Mouse (Mus musculus) cerebellum, postnatal 14 days (tissue): ENCODE data around the gene Nmur1.

Experiments used
- DNase-seq, 2 experiments: peaks; one replicate each; pipeline ENCODE4 v3.0.0; 2021; ENCODE audit warnings: mixed read lengths in 2 of 2

Nmur1 gene

DNA sequence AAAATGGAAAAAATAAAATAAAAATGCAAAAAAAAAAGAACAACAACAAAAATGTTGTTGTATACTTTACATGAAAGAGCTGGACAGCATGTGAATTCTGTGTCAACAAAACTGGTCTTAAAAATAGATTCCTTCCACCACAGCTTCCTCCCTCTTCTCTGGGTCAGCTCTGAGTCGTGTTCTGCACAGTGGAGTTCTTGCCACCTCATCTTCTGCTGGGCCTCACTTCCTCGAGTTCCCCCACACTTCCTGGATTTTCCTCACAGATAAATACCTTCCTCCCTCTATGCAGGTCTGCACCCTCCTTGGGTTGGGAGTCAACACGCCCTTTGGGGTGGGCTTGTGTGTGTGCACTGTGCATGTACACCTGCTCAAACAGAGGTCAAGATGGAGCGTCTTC, 19.7 kb downstream of the Nmur1 start:
- DNase-seq, result no peak

DNA sequence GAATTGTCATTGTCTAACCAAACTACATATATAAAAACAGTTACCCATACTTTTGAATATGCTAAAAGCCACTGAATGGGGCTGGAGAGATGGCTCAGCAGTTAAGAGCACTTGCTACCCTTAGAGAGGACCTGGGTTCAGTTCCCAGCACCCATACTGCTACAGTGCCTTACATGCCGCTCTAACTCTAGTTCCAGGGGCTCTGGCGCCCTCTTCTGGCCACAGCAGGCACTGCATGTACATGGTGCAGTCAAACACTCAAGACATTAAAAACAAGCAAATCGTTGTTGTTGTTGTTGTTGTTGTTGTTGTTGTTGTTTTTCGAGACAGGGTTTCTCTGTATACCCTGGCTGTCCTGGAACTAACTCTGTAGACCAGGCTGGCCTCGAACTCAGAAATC, 21.2 kb downstream of the Nmur1 start:
- DNase-seq, result peak in 1 of 2 experiments; percentile 40

DNA sequence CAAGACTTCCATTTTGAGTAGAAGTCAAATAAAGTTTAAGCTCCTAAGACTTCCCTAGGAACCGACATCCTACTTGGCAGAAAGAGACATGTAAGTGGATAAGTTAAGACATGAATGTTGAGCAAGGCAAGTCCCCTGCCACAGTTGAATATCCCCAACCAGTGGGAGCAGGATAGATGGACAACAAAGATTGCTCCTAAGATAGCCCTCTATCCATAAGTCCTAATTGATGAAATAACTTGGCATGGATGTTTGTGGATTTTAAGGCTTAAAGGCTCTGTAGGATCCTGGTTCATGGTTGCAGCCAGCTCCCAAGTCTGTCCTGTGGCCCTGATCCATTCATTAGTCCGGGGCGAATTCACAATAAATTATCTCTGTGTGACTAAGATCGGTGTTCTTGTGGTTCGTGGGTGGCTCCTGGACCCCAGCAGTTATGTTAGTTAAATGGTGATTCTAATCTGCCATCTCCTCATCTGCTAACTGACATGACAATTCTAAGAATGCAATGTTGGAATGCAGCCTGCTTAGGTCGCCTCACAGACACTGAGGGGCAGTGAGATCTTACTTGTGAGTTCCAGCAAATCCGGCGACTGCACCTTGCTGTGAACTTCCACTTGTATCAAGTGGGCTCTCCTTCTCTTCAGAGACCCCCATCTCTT, 25.8 kb downstream of the Nmur1 start:
- DNase-seq, result no peak

DNA sequence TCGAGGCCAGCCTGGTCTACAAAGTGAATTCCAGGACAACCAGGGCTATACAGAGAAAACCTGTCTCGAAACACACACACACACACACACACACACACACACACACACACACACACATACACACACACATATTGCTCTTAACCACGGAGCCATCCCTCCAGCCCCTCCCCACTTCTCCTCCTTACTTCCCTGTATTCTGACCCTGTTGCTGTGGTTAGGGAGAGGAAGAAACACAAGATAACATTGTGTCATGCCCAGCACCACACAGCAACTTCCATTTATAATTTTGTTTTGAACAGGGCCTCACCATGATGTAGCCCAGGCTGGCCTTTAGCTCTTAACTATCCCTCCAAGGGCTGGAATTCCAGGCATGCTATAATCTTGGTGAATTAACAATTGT, 26.7 kb downstream of the Nmur1 start:
- no peak for DNase-seq

DNA sequence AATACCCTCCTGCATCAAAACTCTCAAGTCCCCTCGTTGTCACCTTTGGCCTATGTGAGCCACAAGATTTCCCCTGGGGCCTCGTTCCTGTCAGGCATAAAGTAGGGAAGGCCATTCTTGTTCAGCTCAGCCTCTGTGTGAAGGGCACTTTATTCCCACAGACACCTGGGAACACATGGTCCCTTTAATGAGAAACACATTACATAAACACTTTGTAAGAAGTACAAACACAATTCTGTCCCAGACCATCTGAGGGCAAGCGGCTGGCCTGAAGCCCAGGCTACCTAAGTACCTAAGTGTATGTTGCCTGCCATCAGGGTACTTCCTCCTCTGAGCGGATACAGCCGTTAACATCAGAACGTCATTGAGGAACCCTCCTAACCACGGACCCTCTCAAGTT, 27.8 kb downstream of the Nmur1 start:
- no peak for DNase-seq

DNA sequence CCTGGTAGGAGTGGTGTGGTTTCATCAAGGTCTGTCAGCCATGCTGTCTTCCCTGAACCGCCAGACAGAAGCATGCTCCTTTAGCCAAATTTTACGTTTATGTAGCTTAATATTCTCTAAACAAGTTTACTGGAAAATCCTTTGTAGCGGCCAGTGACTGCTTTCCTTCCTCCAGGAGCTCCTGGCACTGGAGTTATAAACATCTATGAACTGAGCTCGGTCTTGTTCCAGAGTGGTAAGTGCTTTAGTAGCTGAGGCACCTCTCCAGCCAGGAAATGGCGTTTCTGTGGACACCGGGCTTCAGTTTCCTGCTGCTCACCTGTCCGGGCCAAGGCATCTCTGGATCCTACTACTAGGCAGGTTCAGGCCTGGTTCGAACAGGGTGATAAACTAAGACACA, 28.4 kb downstream of the Nmur1 start:
- DNase-seq, result no peak

DNA sequence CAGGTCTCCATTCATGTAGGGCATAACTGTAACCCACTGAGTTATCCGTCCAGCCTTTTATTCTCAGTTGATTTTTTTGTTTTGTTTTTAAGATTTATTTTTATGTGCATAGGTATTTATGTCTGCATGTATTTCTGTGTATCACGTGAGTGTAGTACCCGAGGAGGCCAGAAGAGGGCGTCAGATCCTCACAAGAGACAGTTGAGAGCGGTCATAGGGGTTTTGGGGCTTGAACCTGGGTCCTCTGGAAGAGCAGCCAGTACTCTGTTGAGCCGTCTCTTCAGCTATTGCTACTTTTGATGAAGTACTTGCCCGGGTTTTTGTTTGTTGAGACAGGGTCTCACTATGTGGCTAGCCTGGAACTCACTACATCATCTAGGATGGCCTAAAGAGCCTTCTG, 30.1 kb downstream of the Nmur1 start:
- DNase-seq, result peak in 1 of 2 experiments; percentile 40

DNA sequence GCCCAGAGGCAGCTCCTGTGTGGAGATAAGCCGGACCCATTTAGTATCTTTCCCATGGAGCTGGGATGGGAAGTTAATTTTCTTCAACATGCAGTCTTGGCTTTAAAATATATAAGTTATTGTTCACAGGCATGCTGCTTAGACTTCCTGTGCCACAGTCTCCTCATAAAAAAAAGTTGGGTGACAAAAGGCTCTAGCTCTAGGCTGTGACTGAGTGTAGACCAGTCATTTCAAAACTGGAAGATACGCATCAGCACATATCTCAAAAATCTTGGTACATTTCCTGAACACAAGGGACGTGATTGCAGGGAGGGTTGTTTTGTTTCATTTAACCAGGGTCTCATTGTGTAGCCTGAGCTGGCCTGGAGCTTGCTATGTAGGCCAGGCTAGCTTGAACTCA, 31.8 kb downstream of the Nmur1 start:
- no peak for DNase-seq

DNA sequence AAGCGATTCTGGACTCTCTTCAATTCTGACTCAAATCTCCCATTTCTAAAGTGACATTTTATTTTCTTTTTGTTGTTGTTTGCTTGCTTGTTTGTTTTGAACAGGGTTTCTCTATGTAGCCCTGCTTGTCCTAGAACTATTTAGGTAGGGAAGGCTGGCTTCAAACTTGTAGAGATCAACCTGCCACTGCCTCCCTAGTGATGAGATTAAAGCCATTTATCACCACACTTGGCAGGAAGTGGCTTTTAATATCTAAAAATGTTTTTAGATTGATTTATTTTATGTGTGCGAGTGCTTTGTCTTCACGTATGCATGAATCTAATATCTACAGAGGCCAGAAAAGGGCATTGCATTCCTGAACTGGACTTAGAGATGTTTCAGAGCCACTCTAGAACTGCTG, 32.8 kb downstream of the Nmur1 start:
- no peak for DNase-seq

DNA sequence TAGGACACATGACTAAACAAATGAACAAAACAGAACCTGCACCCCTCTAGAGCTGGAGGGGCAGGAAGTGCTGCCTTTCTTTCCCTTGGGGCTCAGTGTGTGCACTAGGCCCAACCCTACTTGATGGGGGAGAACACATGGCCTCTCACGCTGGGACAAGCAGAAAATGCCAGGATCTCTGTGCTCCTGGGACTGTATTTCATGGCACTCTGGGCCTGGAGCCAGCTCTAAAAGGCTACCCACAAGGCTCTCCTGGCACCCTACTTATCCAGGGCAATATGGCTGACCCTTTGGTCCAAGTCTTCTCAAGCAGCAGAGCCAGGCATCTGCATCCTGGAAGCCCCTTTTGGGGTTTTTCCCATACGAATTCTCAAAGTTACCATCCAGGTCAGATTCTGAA, 34.6 kb downstream of the Nmur1 start:
- peak; percentile 60 to 62 for DNase-seq

DNA sequence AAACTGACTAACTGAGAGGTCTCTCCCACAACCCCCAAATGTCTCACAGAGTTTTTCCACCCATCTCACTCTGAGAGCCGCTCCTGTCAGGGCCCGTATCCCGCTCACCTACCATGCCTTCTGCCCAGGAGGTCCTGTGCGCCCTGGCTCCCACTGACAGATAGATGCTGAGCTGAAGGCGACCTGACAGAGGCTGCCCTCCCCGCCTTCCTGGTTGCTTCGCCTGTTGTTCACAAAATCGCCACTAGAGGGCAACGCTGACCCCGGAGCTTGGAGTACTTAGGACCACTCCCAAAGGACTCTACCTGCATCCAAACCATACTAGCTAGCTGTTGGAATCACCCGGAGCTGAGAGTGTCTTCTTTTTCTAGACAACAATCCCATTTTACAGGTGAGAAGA, 36.8 kb downstream of the Nmur1 start:
- peak; percentile 85 to 90 for DNase-seq

DNA sequence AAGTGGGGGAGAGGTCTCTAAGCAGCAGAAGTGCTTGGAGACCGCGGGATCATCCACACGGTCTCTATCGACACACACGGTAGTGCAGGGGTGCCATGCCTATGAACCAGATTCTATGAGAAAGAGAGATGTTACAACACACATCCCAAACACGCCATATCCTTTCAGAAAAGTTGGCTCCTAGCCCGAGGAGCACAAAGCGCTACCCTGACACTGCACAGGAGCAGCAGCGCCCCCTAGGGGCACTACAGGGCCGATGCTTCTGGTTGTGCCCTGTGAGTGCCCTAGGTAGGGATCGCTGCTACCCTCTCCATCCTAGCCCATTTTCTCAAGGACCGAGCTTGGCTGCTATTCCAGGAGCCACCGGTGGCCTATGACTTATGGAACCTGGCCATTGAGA, 45.0 kb downstream of the Nmur1 start:
- peak; percentile 38 to 64 for DNase-seq

DNA sequence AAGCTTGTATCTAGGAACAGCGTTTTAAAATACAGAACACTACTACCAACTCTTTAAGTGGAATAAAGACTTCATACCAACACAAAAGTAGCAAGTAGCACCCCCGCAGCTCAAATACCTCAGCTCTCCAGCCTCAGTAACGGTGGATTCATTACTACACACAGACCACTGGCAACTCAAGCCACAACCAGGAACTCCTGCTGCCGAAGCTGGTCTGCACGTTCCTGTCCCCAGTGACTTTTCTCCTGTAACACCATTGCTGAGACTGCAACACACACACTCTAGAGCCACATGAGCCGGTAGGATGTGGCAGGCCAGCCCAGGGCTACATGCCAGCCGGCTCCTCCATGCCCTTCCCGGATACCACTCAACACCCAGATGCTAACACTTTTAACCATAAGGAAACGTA, 46.9 kb downstream of the Nmur1 start:
- no peak for DNase-seq

DNA sequence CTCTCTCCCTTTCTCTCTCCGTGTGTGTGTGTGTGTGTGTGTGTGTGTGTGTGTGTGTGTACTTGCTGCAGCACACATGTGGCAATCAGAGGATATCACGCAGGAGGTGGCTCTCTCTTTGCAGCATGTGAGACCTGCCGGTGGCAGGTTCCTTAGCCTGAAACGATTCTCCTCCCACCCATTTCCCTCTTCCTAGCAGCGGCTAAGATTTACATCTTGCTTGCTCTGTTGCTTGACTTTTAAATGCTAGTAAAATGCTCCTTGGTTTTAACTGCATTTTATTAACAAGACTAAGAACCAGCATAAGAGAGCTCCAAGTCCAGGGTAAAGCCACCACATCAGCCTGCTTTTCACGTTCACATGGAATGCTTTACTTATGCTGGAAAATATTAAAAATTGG, 47.4 kb downstream of the Nmur1 start:
- DNase-seq, result no peak

DNA sequence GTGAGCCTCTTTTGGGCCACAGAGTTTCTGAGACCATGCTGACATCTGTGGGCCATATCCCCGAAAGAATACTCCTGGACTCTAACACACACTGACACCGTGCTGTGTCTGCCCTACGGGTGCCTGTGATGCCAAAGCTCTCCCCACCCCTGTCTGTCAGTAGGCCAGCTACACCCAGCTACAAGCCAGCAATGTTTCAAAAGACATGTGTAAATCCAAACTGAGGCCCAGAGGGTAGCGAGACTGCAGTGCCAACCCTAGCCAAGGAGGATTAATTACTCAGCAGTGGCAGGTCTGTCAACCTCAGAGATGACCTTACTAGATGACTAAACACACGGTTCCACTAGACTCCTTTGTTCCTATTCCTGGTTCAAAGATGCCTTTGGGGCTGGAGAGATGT, 49.7 kb downstream of the Nmur1 start:
- DNase-seq, result no peak

DNA sequence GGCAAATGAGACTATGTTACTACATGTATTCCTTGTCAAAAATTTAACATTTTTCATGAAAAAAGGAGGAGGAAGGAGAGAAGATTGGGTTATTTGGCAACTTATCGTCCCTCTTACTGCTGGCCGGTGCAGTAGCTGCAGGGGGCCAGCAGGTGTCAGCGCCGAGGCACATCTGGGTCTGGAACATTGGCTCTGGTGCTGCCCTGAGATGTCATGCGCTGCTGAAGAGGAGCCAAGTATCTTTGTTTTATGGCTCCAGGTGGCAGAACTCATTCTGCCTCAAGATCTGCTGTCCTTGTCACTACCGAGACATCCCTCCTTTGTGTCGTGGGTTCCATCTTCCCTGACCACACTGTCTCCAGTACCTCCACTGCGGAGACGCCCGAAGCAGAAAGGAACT, 54.0 kb downstream of the Nmur1 start:
- DNase-seq, result peak in 1 of 2 experiments; percentile 45

DNA sequence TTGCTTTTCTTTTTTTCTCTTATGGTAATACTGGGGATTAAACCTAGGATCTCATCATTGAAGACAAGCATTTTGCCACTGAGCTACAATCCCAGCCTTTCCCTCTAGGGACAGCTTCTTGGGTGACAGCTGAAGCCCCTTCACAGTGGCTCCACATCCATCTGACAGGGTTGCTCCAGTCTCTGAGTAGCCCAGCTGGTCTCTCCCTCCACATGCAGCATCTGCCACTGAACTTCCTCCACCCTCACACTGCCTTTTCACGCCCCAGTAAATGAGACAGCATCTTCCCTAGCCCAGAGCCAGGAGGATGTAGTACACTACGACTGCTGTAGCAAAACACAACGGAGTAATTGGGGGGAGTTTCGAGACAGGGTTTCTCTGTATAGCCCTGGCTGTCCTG, 57.9 kb downstream of the Nmur1 start:
- no peak for DNase-seq

DNA sequence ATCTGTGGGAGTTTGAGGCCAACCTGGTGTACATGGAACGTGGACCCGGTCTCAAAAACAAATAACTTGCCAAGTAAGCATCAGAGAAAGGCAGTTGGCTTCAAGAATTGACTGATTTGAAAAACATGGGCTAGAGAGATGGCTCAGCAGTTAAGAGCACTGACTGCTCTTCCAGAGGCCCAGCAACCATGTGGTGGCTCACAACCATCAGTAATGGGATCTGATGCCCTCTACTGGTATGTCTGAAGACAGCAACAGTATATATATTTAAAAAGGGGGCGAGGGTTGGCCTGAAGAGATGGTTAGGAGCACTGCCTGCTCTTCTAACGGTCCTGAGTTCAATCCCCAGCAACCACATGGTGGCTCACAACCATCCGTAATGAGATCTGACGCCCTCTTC, 62.4 kb downstream of the Nmur1 start:
- DNase-seq, result no peak

DNA sequence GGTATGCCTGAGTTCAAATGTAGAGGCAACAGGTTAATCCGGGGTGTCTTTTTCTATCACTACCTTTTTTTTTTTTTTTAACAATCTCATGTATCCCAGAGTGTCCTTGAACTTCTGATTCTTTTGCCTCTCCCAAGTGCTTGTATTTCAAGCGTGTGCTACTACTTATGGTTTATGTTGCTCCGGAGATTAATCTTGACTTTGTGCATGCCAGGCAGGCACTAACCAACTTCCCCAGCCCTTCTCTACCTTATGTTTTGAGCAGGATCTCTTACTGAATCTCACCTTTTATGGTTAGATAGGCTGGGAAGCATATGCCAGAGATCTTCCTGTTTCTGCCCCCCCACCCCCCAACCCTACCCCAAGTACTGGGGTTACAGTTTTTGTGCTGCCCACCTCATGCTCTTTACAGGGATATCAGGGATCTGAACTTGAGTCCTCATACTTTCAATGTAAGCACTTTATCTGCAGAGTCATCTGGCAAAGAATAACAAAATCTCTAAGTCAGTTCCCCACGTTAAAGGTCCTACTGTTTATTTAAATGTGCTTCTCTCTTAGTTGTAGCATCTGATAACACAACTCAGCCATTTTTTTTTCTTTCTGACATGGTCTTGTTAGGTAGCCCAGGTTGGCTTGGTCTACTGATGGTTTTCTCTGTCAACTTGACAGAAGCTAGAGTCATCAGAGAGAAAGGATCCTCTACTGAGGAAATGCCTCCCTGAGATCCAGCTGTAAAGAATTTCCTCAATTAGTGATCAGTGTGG, 64.0 kb downstream of the Nmur1 start:
- DNase-seq, result no peak

DNA sequence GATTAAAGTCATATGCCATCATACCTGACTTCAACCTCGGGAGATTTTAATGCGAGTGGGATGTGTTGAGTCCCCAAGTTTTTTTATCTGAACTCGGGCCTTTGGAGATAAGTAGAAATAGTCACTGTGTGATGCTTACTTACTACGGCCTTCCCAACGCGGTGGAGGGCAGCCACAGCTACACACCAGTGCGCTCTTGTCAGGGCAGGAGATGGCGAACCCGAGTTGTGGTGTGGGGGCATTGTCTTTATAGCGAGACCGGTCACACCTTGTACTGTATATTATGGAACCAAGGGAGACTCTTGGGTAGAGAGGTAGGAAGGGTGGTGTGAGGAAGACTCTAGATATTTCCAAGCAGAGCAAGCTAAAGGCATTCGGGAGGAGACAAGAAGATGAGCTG, 65.6 kb downstream of the Nmur1 start:
- DNase-seq, result no peak

DNA sequence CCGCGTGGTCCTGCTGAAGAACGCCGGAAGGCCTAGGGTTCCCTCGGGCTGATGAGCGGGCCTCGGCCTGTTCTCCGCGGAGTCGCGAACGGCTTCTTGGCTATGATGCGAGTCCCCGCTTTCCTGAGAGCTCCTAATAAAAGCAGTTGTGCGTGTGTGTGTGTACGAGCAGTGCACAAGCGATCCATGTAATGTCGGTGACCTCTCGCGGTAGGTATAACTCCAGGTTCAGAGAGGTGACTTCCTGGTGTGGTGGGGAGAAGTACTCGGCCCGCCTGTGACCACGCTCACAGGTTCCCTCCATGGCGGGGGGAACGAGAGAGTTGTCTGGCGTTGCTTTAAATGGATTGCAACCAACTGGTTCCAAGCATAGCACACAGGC, 66.2 kb downstream of the Nmur1 start:
- DNase-seq, result no peak

DNA sequence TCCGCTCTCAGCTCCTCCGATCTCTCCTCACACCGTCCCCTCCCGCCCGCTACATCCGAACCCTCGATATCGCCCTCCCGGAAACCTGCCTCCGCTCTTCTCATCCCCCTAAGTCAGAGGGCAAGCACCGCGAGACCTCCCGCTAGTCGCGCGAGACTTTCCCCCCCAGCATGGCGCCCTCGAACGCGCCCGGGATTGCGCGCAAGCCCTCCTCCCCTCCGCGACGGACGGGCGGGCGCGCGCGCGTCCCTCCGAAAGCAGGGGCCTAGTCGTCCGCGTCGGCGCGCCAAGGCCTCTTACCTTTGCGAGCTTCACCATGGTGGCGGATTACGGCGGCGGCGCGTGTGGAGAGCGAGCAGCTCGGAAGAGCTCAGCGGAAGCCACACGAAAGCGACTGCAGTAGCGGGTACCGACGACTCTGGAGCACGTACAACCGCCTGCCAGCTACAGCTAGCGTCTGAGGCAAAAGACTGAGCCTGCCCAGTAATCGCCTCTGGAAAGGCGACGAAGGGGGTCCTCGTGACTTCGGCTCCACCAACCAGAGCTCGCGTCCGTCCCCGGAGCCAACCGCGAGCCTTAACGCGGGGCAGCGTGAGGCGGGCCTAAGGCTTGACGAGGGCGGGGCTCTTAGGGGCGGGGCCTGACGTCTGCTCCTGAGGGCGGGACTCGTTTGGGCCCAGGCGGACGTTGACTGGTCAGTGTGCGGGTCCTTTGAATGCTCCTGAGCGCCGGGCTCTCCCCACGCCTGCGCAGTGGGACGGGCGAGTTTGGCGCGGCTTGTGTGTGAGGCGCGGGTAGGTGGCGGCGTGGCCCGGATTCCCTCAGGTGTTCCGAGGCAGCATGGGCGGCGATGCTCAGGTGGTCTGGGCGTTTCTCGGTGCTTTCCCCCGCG, 66.9 kb downstream of the Nmur1 start, which contains the start of gene Ncl:
Ncl (minus strand) TSS at position 495 of the 892 bp plus-strand sequence.
- peak; percentile 98 to 99 for DNase-seq

DNA sequence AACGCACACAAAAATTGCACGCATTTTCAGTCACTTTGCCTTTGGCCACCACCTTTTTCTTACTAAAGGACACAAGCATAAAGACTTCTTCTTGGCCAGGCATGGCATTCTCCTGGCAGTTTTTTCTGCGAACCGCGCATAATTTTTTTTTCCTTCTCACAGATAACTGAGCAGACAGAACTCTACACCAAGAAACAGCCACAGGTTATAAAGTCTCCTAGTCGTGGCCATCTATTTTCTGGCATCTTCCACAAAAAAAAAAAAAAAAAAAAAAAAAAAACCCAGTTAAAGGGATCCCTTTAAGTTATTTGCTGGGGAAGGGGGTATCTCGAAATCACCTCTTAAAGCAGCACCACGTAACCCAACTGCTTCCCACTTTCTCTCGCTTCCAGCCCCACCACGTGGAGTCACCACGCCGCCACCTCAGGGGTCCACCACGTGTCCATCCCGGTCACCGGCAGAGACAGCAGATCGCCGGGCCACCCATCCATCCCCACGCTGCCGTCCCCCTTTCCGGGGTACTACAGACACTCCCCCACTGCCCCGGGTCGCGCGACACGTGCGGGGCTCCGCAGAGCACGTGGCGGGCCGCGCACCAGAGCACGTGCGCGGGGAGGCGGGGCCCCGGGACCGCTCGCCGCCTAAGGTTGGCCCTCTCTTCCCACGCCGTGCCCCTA, 67.7 kb downstream of the Nmur1 start:
- DNase-seq, result no peak
